Comparison of ENCODE assay signal across 8 mouse cellular contexts in the genomic region with DNA sequence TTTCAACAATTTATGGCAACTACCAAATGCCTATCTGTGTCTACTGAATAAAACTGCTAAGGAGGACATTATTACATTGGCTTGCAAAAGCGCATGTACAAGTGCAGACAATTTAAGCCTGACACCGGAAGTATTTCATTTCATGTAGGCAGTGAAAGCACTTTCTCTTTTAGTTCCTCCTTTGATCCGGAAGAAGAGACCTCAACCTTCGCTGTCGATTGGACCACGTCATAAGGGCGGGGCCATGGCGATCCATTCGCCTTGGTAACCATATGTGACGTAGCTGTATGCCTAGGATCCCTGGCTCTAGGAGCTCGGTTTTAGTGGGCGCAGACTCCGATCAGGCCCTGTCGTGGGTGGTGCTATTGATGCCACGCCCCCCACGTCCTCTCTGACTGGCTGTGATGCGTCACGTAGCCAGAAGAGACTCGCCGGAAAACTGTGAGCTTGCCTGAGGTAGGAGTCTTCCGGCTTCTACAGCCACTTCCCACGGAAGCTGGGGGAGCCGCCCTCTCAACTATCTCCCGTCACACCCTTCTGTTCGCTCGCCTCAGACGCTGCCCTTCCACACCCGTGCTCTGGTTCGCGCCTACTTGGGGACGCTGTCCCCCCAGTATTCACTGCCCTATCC. TPM values are rescaled to one million over a fixed set of nuclear protein-coding genes. Genes with fewer than 3 reads are reported as not detected.
A peak's percentile ranks its signal among the peaks of the same experiment; 100 is the strongest.
DNase-seq lines count a peak whose midpoint lies in the region; ATAC-seq and TF ChIP-seq lines count a peak whose summit lies in the region.

No protein-coding gene starts in this region.

- no peaks in the 10 kb centered on the region; the same call in 1 of the 2 replicates for H3K27me3 ChIP-seq in forebrain, embryonic 10.5 days (ENCODE audit: poor library complexity, severe bottlenecking)
- H3K27me3 ChIP-seq in heart, embryonic 15.5 days, result peaks cover 14% of the 10 kb centered on the region
- H3K27me3 ChIP-seq in liver, embryonic 14.5 days (ENCODE audit: control insufficient read depth, insufficient read depth, low read length), result no peaks in the 10 kb centered on the region
- H3K27me3 ChIP-seq in neural tube, embryonic 11.5 days (ENCODE audit: control insufficient read depth, insufficient read depth, low read length), result no peaks in the 10 kb centered on the region
- no peaks in the 10 kb centered on the region for H3K27me3 ChIP-seq in stomach, postnatal 0 days (ENCODE audit: control insufficient read depth, insufficient read depth, low read length)

- TF ChIP-seq CTCF in liver, embryonic 14.5 days (IDR thresholded peaks at IDR 0.05; ENCODE audit: low read depth), result no peak
- TF ChIP-seq CTCF in stomach, postnatal 0 days (IDR thresholded peaks at IDR 0.05; ENCODE audit: low read depth), result no peak

- peak overlapping the region; percentile 67 for H3K9ac ChIP-seq in heart, embryonic 15.5 days
- peak overlapping the region; percentile 15; the same call in 1 of the 2 replicates for H3K9ac ChIP-seq in liver, embryonic 14.5 days (replicated peaks)
- peak overlapping the region; percentile 23 for H3K9ac ChIP-seq in neural tube, embryonic 11.5 days (ENCODE audit: low read length)
- H3K9ac ChIP-seq in stomach, postnatal 0 days (ENCODE audit: low read length), result peak overlapping the region; percentile 70

- WGBS in forebrain, embryonic 10.5 days, result 2% methylated on average over 31 of the region's 31 CpGs
- whole genome bisulfite sequencing in heart, embryonic 15.5 days, result 2% methylated on average over 31 of the region's 31 CpGs
- WGBS in liver, embryonic 14.5 days (ENCODE audit: insufficient replicate concordance), result 2% methylated on average over 31 of the region's 31 CpGs
- 2% methylated on average over 31 of the region's 31 CpGs for WGBS in neural tube, embryonic 11.5 days
- WGBS in stomach, postnatal 0 days, result 2% methylated on average over 31 of the region's 31 CpGs

- H3K4me1 ChIP-seq in forebrain, embryonic 10.5 days, result peaks cover 5% of the 10 kb centered on the region; the same call in 1 of the 2 replicates
- no peaks in the 10 kb centered on the region for H3K4me1 ChIP-seq in heart, embryonic 15.5 days (replicated peaks)
- no peaks in the 10 kb centered on the region for H3K4me1 ChIP-seq in liver, embryonic 14.5 days (replicated peaks; ENCODE audit: control insufficient read depth in 2 of 2, insufficient read depth in 2 of 2, low read length in 1 of 2)
- H3K4me1 ChIP-seq in neural tube, embryonic 11.5 days (ENCODE audit: control insufficient read depth, insufficient read depth, low read length), result no peaks in the 10 kb centered on the region
- no peaks in the 10 kb centered on the region for H3K4me1 ChIP-seq in stomach, postnatal 0 days (replicated peaks; ENCODE audit: control insufficient read depth, insufficient read depth)

- no peak for TF ChIP-seq EP300 in liver, embryonic 14.5 days (IDR thresholded peaks at IDR 0.05; ENCODE audit: low read depth)
- TF ChIP-seq EP300 in stomach, postnatal 0 days (optimal IDR thresholded peaks at IDR 0.05), result no peak

- H3K4me3 ChIP-seq in forebrain, embryonic 10.5 days, result peak overlapping the region; percentile 72
- H3K4me3 ChIP-seq in heart, embryonic 15.5 days, result peak overlapping the region; percentile 84
- H3K4me3 ChIP-seq in liver, embryonic 14.5 days (ENCODE audit: insufficient read depth in 1 of 2, low read depth in 2 of 2, low read length in 2 of 2), result peak overlapping the region; percentile 59 to 80
- peak overlapping the region; percentile 55 for H3K4me3 ChIP-seq in neural tube, embryonic 11.5 days (ENCODE audit: low read depth, low read length)
- peak overlapping the region; percentile 69 for H3K4me3 ChIP-seq in stomach, postnatal 0 days (ENCODE audit: low read depth, low read length)

- H3K9me3 ChIP-seq in forebrain, embryonic 10.5 days, result peaks cover 6% of the 10 kb centered on the region; the same call in 1 of the 2 replicates
- no peaks in the 10 kb centered on the region for H3K9me3 ChIP-seq in heart, embryonic 15.5 days (replicated peaks)
- no peaks in the 10 kb centered on the region for H3K9me3 ChIP-seq in liver, embryonic 14.5 days (ENCODE audit: control insufficient read depth, low read length)
- H3K9me3 ChIP-seq in neural tube, embryonic 11.5 days (ENCODE audit: control insufficient read depth, low read length), result no peaks in the 10 kb centered on the region
- H3K9me3 ChIP-seq in stomach, postnatal 0 days (ENCODE audit: control insufficient read depth, low read length), result no peaks in the 10 kb centered on the region

- ATAC-seq in heart, embryonic 15.5 days (replicated peaks; ENCODE audit: insufficient number of reproducible peaks, insufficient read depth, low FRiP score, low read depth), result peak; percentile 98
- ATAC-seq in liver, embryonic 14.5 days (ENCODE audit: insufficient read depth), result peak; percentile 95
- peak; percentile 99 for ATAC-seq in neural tube, embryonic 11.5 days (ENCODE audit: insufficient read depth, low FRiP score, low TSS enrichment)
- peak; percentile 100 for ATAC-seq in stomach, postnatal 0 days (ENCODE audit: low FRiP score, low TSS enrichment)

- H3K4me2 ChIP-seq in heart, embryonic 15.5 days, result peak overlapping the region; percentile 75
- peak overlapping the region; percentile 62 for H3K4me2 ChIP-seq in liver, embryonic 14.5 days (ENCODE audit: low read depth)
- H3K4me2 ChIP-seq in neural tube, embryonic 11.5 days (ENCODE audit: low read depth), result peak overlapping the region; percentile 48
- H3K4me2 ChIP-seq in stomach, postnatal 0 days (replicated peaks; ENCODE audit: low read depth), result peak overlapping the region; percentile 62

- no peaks in the 10 kb centered on the region for H3K36me3 ChIP-seq in forebrain, embryonic 10.5 days (replicated peaks)
- no peaks in the 10 kb centered on the region for H3K36me3 ChIP-seq in heart, embryonic 15.5 days
- no peaks in the 10 kb centered on the region for H3K36me3 ChIP-seq in liver, embryonic 14.5 days (replicated peaks; ENCODE audit: control insufficient read depth, insufficient read depth, low read depth)
- H3K36me3 ChIP-seq in neural tube, embryonic 11.5 days (ENCODE audit: control insufficient read depth, insufficient read depth, low read length), result no peaks in the 10 kb centered on the region
- no peaks in the 10 kb centered on the region for H3K36me3 ChIP-seq in stomach, postnatal 0 days (ENCODE audit: control insufficient read depth, insufficient read depth, low read length)

- peak; percentile 95 to 96 for DNase-seq in CD8-positive naive resting alpha-beta T cell, adult 2 months (ENCODE audit: low read depth in 2 of 2, low spot score in 2 of 2)
- DNase-seq in c-Kit-positive CD71-negative TER-119-negative erythroid progenitor cells, embryonic 14.5 days (ENCODE audit: low read depth), result peak; percentile 95
- DNase-seq in forebrain, embryonic 10.5 days (ENCODE audit: extremely low spot score, low spot score), result peak; percentile 89
- DNase-seq in kidney, postnatal 25 days, result peak; percentile 96 to 98
- peak; percentile 85 to 90 (median 88) for DNase-seq in liver, embryonic 14.5 days (ENCODE audit: low read depth in 3 of 3, low spot score in 3 of 3)
- DNase-seq in neural tube, embryonic 11.5 days (ENCODE audit: low spot score), result peak; percentile 94
- DNase-seq in stomach, postnatal 0 days (ENCODE audit: low spot score), result peak; percentile 97

- peak overlapping the region; percentile 88 for H3K27ac ChIP-seq in forebrain, embryonic 10.5 days
- H3K27ac ChIP-seq in heart, embryonic 15.5 days, result peak overlapping the region; percentile 97
- H3K27ac ChIP-seq in liver, embryonic 14.5 days, result peak overlapping the region; percentile 55
- H3K27ac ChIP-seq in neural tube, embryonic 11.5 days (ENCODE audit: low read depth, low read length), result peak overlapping the region; percentile 72
- H3K27ac ChIP-seq in stomach, postnatal 0 days (replicated peaks), result peak overlapping the region; percentile 98

RNA-seq across cellular contexts. Expression of gene Lrif1, which starts 36.7 kb away (rescaled TPM):
- 13.3 and 13.6 TPM in 2 replicates for polyA plus RNA-seq in forebrain, embryonic 10.5 days (2016; fragmentation: Nextera tagmentation; extraction: Ambion mirVana)
- 11.1 and 12.3 TPM in 2 replicates for polyA plus RNA-seq in heart, embryonic 15.5 days (2015; fragmentation: Nextera tagmentation; extraction: Ambion mirVana)
- polyA plus RNA-seq in liver, embryonic 14.5 days (2012; rRNA removed), result 1.7 and 3.0 TPM in 2 replicates
- polyA plus RNA-seq in liver, embryonic 14.5 days (2014; fragmentation: Nextera tagmentation; extraction: Ambion mirVana), result 4.0 and 4.4 TPM in 2 replicates
- polyA plus RNA-seq in neural tube, embryonic 11.5 days (2014; fragmentation: Nextera tagmentation; extraction: Ambion mirVana), result 16.7 and 17.9 TPM in 2 replicates
- polyA plus RNA-seq in stomach, postnatal 0 days (2015; fragmentation: Nextera tagmentation; extraction: Ambion mirVana), result 9.6 and 10.5 TPM in 2 replicates

Comparison
In these comparisons a context has a peak if more than half of its experiments do, and no peak if none do; other contexts are left out.
1. Peak in every context shown above with its lines: DNase-seq, ATAC-seq, H3K4me3 ChIP-seq and H3K27ac ChIP-seq.
2. H3K9ac ChIP-seq: peak in every context shown above with its lines; median percentile 70 in stomach, postnatal 0 days; 67 in heart, embryonic 15.5 days; 23 in neural tube, embryonic 11.5 days; 15 in liver, embryonic 14.5 days.